Mouse (Mus musculus) stomach, embryonic 16.5 days (tissue): Measurements from ENCODE around the gene Gpr179. TPM values are rescaled to one million over a fixed set of nuclear protein-coding genes. Genes with fewer than 3 reads are reported as not detected.
"Not testable (repeated sequence)": the region's sequence is repeated elsewhere in the genome, so short reads cannot be mapped to it uniquely, and the experiment has no call there.

Experiments
- ATAC-seq: fragments of 200-750 bp; cut with Nextera tagmentation; 2 replicates; pipeline ENCODE4 v1.8.0; 2017; ENCODE audit warnings: moderate number of reproducible peaks, moderate TSS enrichment; ENCODE audit not compliant: insufficient read depth, low FRiP score
- H3K27ac ChIP-seq: fragments of 300-500 bp; sonication (generic); 2 replicates; pipeline ENCODE4 v1.5.1; 2014; ENCODE audit warnings: low read length
- H3K27me3 ChIP-seq: fragments of 300-500 bp; sonication (generic); 2 replicates; pipeline ENCODE4 v1.6.1; 2014; ENCODE audit warnings: low read length, control low read depth, mixed read lengths; ENCODE audit not compliant: control insufficient read depth, insufficient read depth
- H3K36me3 ChIP-seq: fragments of 300-500 bp; sonication (generic); 2 replicates; pipeline ENCODE4 v1.6.1; 2014; ENCODE audit warnings: low read length; ENCODE audit not compliant: control insufficient read depth, insufficient read depth
- H3K4me1 ChIP-seq: fragments of 300-500 bp; sonication (generic); 2 replicates; pipeline ENCODE4 v1.6.1; 2014; ENCODE audit warnings: low read length, control low read depth, mixed read lengths; ENCODE audit not compliant: control insufficient read depth, insufficient read depth
- H3K4me2 ChIP-seq: fragments of 300-500 bp; sonication (generic); 2 replicates; pipeline ENCODE4 v1.6.1; 2014; ENCODE audit warnings: low read depth, low read length, mixed read lengths
- H3K4me3 ChIP-seq: fragments of 300-500 bp; sonication (generic); replicated peaks from 2 replicates; pipeline ENCODE4 v1.5.1; 2014; ENCODE audit warnings: mild to moderate bottlenecking, low read length
- H3K9ac ChIP-seq: fragments of 300-500 bp; sonication (generic); 2 replicates; pipeline ENCODE4 v1.6.1; 2014; ENCODE audit warnings: low read length
- H3K9me3 ChIP-seq: fragments of 300-500 bp; sonication (generic); replicated peaks from 2 replicates; pipeline ENCODE4 v1.6.1; 2016; ENCODE audit warnings: low read length, control low read depth; ENCODE audit not compliant: control insufficient read depth
- WGBS: fragments of 180-500 bp; shearing (Covaris S2); extraction: QIAGEN DNeasy Blood & Tissue Kit; methylation state at CpG from one replicate; pipeline ENCODE4 v1.1.7; 2014; 5-methylcytosine and 5-hydroxymethylcytosine counted together
- polyA plus RNA-seq: library from polyadenylated mRNA; unstranded; fragments of >200 nt; fragmentation: Nextera tagmentation; extraction: Ambion mirVana; gene quantifications from 2 replicates; pipeline ENCODE4 v1.2.1, GENCODE M21; 2015

The Gpr179 gene
- polyA plus RNA-seq, 1 experiment from 2014 or later: 0.25 TPM

DNA sequence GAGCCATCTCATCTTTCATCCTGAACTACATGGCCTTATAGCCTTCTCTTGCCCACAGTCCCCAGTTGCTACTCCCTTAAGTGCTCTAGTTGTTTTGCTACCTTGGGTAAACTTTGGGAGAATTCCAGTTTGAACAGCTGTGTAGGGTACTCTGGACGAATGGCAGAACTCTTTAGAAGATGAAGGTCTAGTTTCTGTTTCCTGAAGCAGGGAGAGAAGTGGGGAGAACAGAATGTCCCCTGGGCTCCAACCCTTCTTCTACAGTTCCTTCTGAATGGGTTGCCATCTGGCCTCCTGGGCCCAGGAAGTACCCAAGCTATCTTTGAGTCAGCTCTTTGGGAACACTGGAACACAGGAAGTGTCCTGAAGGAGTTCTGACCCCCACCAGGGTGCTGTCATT, 18.0 kb downstream of the Gpr179 start:
- WGBS: 32% methylated on average over 1 of the region's 1 CpGs
- peaks cover 8% of the 10 kb centered on the region; the same call in 1 of the 2 replicates for H3K36me3 ChIP-seq
- H3K4me2 ChIP-seq: no peak overlapping the region
- H3K9me3 ChIP-seq: no peaks in the 10 kb centered on the region
- peaks cover 18% of the 10 kb centered on the region; the same call in 1 of the 2 replicates for H3K4me1 ChIP-seq
- H3K27ac ChIP-seq: no peak overlapping the region
- H3K9ac ChIP-seq: no peak overlapping the region
- no peak for ATAC-seq
- H3K27me3 ChIP-seq: no peaks in the 10 kb centered on the region
- H3K4me3 ChIP-seq: no peak overlapping the region

DNA sequence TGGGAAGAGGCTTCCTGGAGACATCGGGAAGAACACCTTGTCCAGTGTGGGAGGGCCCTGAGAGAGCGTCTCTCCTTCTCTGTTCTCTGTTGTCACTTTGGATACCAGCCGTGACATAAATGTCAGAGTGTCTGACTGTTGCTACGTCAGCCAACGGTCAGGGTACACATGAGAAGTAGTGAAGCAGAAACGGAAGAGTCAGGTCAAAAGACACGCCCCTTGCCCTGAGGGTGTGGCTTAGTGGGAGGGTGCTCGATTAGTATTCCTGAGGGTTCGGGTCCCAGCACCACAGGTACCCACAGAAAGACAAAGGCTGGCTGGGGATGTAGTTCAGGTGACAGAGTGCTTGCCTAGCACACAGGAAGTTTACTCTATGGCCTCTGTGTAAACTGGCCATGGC, 18.8 kb downstream of the Gpr179 start:
- Histone ChIP-seq H3K27ac (no peak overlapping the region), H3K36me3 (peaks cover 10% of the 10 kb centered on the region; the same call in 1 of the 2 replicates), H3K9ac (no peak overlapping the region), H3K4me2 (no peak overlapping the region), H3K9me3 (no peaks in the 10 kb centered on the region), H3K27me3 (no peaks in the 10 kb centered on the region), H3K4me3 (no peak overlapping the region), H3K4me1 (peaks cover 10% of the 10 kb centered on the region; the same call in 1 of the 2 replicates)
- no peak for ATAC-seq
- 41% methylated on average over 9 of the region's 9 CpGs for WGBS

DNA sequence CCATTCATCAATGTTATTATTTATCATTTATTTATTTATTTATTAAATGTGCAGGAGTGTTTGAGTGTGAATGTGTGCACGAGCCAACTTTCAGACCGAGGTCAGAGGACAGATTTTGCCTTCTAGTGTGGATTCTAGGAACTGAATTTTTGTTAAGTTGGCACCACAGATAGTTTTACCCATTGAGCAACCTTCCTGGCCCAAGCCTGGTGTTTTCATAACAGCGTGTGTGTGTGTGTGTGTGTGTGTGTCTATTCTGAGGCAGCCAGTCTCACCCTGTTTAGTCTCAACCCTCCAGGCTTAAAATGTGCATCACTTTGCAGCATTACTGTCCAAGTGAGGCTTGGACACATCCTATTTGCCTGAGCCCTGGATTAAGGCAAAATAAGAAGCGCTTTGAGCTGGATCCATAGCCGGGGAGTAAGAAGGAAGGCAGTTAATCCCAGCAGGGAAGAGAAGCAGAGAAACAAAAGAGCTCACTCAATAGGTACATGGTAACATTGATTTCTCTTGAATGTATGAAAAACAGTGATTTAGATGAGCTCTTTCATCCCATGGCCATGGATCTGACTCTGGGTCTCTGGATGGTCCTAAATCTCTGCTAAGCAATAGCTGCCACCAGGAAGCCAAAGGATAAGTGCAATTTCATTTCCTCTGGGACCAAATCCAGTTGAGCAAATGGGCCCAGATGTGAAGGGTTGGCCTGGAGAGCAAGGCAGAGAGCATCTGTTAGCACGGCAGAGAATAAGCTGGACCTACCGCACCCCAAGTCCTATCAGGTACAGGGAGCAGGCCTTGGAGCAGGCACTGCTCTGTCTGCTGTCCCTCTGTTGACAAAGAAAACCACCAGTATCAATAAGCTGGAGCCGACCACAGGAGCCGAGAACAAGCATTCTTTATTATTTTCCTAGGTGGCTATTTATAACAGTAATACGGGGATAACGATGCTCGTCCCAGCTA, 20.4 kb downstream of the Gpr179 start:
- WGBS: 80% methylated on average over 12 of the region's 12 CpGs
- Histone ChIP-seq H3K4me3 (no peak overlapping the region), H3K4me2 (no peak overlapping the region), H3K27ac (no peak overlapping the region), H3K4me1 (peaks cover 8% of the 10 kb centered on the region; the same call in 1 of the 2 replicates), H3K36me3 (peaks cover 19% of the 10 kb centered on the region; the same call in 1 of the 2 replicates), H3K9me3 (no peaks in the 10 kb centered on the region), H3K27me3 (no peaks in the 10 kb centered on the region), H3K9ac (no peak overlapping the region)
- no peak for ATAC-seq

DNA sequence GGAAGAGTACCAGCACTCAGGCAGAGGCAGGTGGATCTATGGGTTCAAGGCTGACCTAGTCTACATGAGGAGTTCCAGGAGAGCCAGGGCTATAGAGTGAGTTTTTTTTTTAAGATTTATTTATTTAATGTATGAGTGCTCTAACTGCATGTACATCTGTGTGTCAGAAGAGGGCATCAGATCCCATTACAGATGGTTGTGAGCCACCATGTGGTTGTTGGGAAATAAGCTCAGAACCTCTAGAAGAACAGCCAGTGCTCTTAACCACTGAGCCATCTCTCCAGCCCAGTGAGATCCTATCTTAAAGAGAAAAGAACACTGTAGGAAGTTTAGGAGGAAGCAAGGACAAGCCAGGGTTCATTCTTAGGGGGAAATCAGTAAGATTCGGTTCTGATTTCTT, 21.6 kb downstream of the Gpr179 start:
- no peak overlapping the region for H3K4me2 ChIP-seq
- 97% methylated on average over 1 of the region's 1 CpGs for WGBS
- H3K9me3 ChIP-seq: no peaks in the 10 kb centered on the region
- no peak overlapping the region for H3K27ac ChIP-seq
- peaks cover 25% of the 10 kb centered on the region; the same call in 1 of the 2 replicates for H3K36me3 ChIP-seq
- H3K9ac ChIP-seq: no peak overlapping the region
- no peak overlapping the region for H3K4me3 ChIP-seq
- ATAC-seq: no peak
- no peaks in the 10 kb centered on the region for H3K27me3 ChIP-seq
- H3K4me1 ChIP-seq: 0 out of 2 replicates have a peak, but pooled peaks cover 4% of the 10 kb centered on the region

DNA sequence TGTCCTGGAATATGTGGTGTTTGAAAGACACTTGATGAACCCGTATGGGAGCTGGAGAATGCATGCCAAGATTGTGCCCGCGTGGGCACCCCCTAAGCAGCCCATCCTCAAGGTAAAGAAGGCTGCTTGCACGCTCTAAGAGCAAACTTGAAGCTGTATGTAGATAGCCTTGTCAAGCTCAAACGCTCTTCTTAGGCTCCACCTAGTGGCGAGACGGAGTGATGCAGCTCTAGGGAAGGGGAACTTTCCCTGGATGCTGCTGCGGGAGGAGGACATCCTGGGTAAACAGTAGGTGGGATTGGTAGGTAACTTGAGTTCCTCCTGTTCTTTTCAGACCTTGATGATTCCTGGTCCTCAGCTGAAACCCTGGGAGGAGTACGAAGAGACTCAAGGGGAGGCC, 23.7 kb downstream of the Gpr179 start:
- H3K27ac ChIP-seq: no peak overlapping the region
- no peak overlapping the region for H3K4me3 ChIP-seq
- H3K4me2 ChIP-seq: no peak overlapping the region
- peaks cover 31% of the 10 kb centered on the region for H3K36me3 ChIP-seq
- no peak overlapping the region for H3K9ac ChIP-seq
- no peaks in the 10 kb centered on the region for H3K27me3 ChIP-seq
- WGBS: 18% methylated on average over 9 of the region's 9 CpGs
- H3K9me3 ChIP-seq: no peaks in the 10 kb centered on the region
- 0 out of 2 replicates have a peak, but pooled peaks have one; percentile 37 for ATAC-seq
- H3K4me1 ChIP-seq: 0 out of 2 replicates have a peak, but pooled peaks cover 2% of the 10 kb centered on the region

DNA sequence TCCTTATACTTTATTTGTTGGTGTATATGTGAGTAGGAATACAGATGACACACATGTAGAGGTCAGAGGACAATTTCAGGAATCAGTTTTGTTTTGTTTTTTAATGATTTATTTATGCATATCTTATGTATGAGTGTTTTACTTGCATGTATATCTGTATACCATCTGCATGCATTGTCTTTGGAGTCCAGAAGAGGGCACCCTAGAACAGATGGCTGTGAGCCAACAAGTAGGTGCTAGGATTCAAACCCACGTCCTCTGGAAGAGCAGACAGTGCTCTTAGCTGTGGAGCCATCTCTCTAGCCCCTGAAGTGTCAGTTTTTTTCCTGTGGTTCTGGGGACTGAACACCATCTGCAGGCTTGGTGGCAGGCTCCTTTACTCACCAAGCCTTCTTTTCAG, 26.7 kb downstream of the Gpr179 start:
- Histone ChIP-seq H3K9me3 (no peaks in the 10 kb centered on the region), H3K9ac (no peak overlapping the region), H3K36me3 (peaks cover 35% of the 10 kb centered on the region), H3K4me2 (no peak overlapping the region), H3K27me3 (no peaks in the 10 kb centered on the region), H3K4me3 (no peak overlapping the region), H3K4me1 (no peaks in the 10 kb centered on the region), H3K27ac (no peak overlapping the region)
- ATAC-seq: no peak
- WGBS: 73% methylated on average over 1 of the region's 1 CpGs

DNA sequence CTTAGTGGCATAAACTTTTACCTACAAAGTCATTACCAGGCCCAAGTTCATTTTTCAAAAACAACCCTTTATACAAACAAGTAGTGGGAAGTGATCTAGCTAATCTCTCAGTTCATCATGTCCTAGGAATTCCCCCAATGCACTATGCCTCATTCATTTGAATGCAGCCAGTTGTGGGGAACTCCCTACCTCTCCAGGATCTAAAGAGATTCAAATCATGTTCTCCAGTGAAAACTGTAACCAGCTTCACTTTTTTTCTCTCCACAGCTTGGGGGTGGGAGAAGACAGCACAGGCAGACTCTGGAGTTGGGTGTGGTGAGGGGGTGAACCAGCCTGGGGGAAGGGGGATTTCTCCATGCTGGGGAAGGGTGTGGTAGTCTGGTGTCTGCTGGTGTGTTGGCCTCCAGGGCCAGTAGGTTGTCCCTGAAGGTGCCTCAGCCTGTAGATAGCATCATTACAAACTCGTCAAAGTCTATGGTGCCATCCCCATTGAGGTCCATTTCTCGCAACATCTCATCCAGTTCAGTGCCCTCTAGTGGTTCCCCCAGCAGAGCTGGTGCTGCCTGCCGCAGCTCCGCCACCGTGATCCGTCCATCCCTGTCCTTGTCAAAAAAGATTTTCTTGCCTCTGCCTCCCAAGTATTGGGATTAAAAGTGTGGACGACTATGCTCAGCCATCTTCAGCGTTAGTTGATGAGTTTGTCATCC, 29.8 kb downstream of the Gpr179 start:
- H3K27ac ChIP-seq, H3K4me1 ChIP-seq, ATAC-seq, H3K4me2 ChIP-seq, H3K4me3 ChIP-seq, H3K9me3 ChIP-seq, H3K9ac ChIP-seq, H3K27me3 ChIP-seq: not testable (repeated sequence)
- H3K36me3 ChIP-seq: peaks cover 20% of the 10 kb centered on the region
- 88% methylated on average over 8 of the region's 8 CpGs for WGBS

DNA sequence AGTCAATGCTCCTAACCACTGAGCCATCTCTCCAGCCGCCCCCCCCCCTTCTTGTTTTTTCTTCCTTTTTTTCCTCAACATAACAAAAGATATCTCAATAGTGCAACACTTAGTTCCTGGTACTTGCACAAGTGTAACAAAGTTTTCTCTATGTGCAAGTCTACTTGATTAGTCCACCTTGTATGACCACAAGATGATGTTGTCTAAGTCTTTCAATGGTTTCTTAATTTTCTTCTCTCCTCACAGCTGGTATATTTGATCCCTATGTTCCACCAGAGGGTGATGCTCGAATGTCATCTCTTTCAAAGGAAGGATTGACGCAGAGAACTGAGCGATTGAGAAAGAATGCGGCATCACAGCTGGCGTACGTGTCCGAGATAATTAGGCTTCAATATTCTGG, 30.7 kb downstream of the Gpr179 start:
- Histone ChIP-seq H3K9ac (no peak overlapping the region), H3K9me3 (no peaks in the 10 kb centered on the region), H3K4me3 (no peak overlapping the region), H3K4me2 (no peak overlapping the region), H3K36me3 (peaks cover 13% of the 10 kb centered on the region), H3K27ac (no peak overlapping the region), H3K4me1 (no peaks in the 10 kb centered on the region; the same call in 1 of the 2 replicates), H3K27me3 (no peaks in the 10 kb centered on the region)
- no peak for ATAC-seq
- WGBS: 94% methylated on average over 8 of the region's 8 CpGs
